Mouse (Mus musculus): ENCODE results near the gene Rab26. TPM values are rescaled to one million over a fixed set of nuclear protein-coding genes. Genes with fewer than 3 reads are reported as not detected.
A peak's percentile ranks its signal among the peaks of the same experiment; 100 is the strongest.

Rab26 gene
- total and polyA plus RNA-seq, 3 experiments, result 0.36 to 1.3 (median 0.40) TPM

DNA sequence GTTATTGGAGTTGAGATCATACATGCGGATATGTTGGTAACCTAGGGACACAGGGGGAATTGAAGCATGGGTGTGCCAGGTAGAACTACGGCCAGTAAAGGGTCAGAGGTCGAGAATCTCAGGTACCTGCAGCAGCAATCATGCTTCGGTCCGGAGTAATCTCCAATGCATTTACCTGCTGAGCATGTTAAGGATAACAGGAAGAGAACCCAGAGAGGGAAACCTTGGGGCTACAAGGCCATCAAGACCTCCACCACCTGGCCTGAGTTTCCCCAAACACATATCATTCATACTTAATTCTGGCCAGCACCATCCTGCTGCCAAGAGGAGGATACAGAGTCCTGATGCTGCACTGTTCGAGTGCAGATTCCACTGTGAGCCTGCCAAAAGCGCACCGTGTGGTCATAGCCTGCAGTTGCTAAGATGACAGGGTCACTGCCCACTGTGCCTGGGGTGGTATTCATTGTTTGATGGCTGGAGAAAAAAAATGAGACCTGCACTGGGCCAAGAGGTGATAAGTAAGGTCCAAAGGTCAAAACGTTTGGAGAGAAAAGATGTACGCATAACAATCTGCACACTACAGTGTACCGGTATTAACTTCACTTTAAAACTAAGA is 55.9 kb downstream of the Rab26 start:
- peaks cover 7 to 22% of the 10 kb centered on the region in 2 experiments; a peak in 3 of 4 replicates for H3K4me1 ChIP-seq (ENCODE audit: control insufficient read depth in 1 of 2, insufficient read depth in 2 of 2)
- H3K9me3 ChIP-seq (replicated peaks; ENCODE audit: low read length), result no peaks in the 10 kb centered on the region
- TF ChIP-seq POLR2AphosphoS2 (IDR thresholded peaks at IDR 0.05; ENCODE audit: low read depth, low read length) (no peak), NRF1 (IDR thresholded peaks at IDR 0.05; ENCODE audit: low read depth, low read length) (no peak), CTCF (conservative IDR thresholded peaks at IDR 0.05 in 1 of 2, IDR thresholded peaks at IDR 0.05 in 1 of 2; ENCODE audit: low read depth in 2 of 2, low read length in 2 of 2) (no peak), ZKSCAN1 (IDR thresholded peaks at IDR 0.05; ENCODE audit: borderline replicate concordance, low read depth, low read length) (no peak), USF1 (IDR thresholded peaks at IDR 0.05; ENCODE audit: low read depth, low read length) (no peak), CHD1 (IDR thresholded peaks at IDR 0.05; ENCODE audit: low read depth, low read length) (no peak), CHD2 (IDR thresholded peaks at IDR 0.05; ENCODE audit: low read length) (no peak), HCFC1 (IDR thresholded peaks at IDR 0.05; ENCODE audit: low read depth, low read length) (no peak), EP300 (IDR thresholded peaks at IDR 0.05; ENCODE audit: low read length) (no peak), KAT2A (IDR thresholded peaks at IDR 0.05; ENCODE audit: insufficient replicate concordance, low read length) (no peak), PAX5 (IDR thresholded peaks at IDR 0.05; ENCODE audit: low read length) (no peak)
- H3K27me3 ChIP-seq (replicated peaks), result no peaks in the 10 kb centered on the region
- no peaks in the 10 kb centered on the region for H3K79me2 ChIP-seq (replicated peaks; ENCODE audit: control insufficient read depth, extremely low read depth, insufficient read depth, poor library complexity, severe bottlenecking)
- peak overlapping the region; percentile 36 to 81 (median 72) for H3K4me3 ChIP-seq (replicated peaks in 1 of 3; ENCODE audit: low read depth in 2 of 3, low read length in 2 of 3, poor library complexity in 1 of 3)
- dilution Hi-C loops (cut with MboI; ENCODE audit: extremely low pct_ligation_motif_present, extremely low pct_unique_long_range_greater_than_20kb, low sequenced_read_pairs), result no loop called here
- peak overlapping the region; percentile 77 for H3K4me2 ChIP-seq (ENCODE audit: insufficient read depth, low read depth, poor library complexity, severe bottlenecking)
- H3K36me3 ChIP-seq (replicated peaks in 1 of 2; ENCODE audit: control insufficient read depth in 1 of 2, insufficient read depth in 1 of 2, low read length in 1 of 2), result peaks cover 34 to 48% of the 10 kb centered on the region in 2 experiments
- H3K27ac ChIP-seq (ENCODE audit: insufficient read depth, low read depth), result no peak overlapping the region
- peak overlapping the region; percentile 61 for H3K9ac ChIP-seq (ENCODE audit: insufficient read depth, low read depth)
- in situ Hi-C loops (cut with MboI; ENCODE audit: low pct_ligation_motif_present, low pct_unique_long_range_greater_than_20kb, low sequenced_read_pairs), result loop anchor here (5.0 kb wide), 1 partner anchor 54 kb away; the partner anchor contains the start of gene Rab26
- DNase-seq (ENCODE audit: extremely low read depth), result no peak

Other genes starting within 250 kb of the Rab26 start
Only the 20 nearest of the 27 such genes appear.
- gene Abca3, start 182.3 kb downstream of the Rab26 start, total RNA-seq (2012; rRNA removed), result 5.7 and 8.4 TPM in 2 replicates
- gene Abca3, start 182.3 kb downstream of the Rab26 start, total RNA-seq (2014; rRNA removed), result 3.9 and 4.0 TPM in 2 replicates
- 8.7 and 9.1 TPM in 2 replicates for gene Abca3, start 182.3 kb downstream of the Rab26 start, polyA plus RNA-seq (2012; ENCODE audit: insufficient read length, low read depth)
- 160 and 186 TPM in 2 replicates for gene Rnps1, start 119.6 kb downstream of the Rab26 start, total RNA-seq (2012; rRNA removed)
- gene Rnps1, start 119.6 kb downstream of the Rab26 start, total RNA-seq (2014; rRNA removed), result 288 and 302 TPM in 2 replicates
- 252 and 255 TPM in 2 replicates for gene Rnps1, start 119.6 kb downstream of the Rab26 start, polyA plus RNA-seq (2012; ENCODE audit: insufficient read length, low read depth)
- 97.4 and 122 TPM in 2 replicates for gene Eci1, start 107.6 kb downstream of the Rab26 start, total RNA-seq (2012; rRNA removed)
- 94.7 and 100 TPM in 2 replicates for gene Eci1, start 107.6 kb downstream of the Rab26 start, total RNA-seq (2014; rRNA removed)
- gene Eci1, start 107.6 kb downstream of the Rab26 start, polyA plus RNA-seq (2012; ENCODE audit: insufficient read length, low read depth), result 70.1 and 74.1 TPM in 2 replicates
- gene Dnase1l2, start 91.1 kb downstream of the Rab26 start, total RNA-seq (2012; rRNA removed), result 1.5 and 1.6 TPM in 2 replicates
- 0.82 TPM in 2 replicates for gene Dnase1l2, start 91.1 kb downstream of the Rab26 start, total RNA-seq (2014; rRNA removed)
- gene Dnase1l2, start 91.1 kb downstream of the Rab26 start, polyA plus RNA-seq (2012; ENCODE audit: insufficient read length, low read depth), result 1.1 and 1.3 TPM in 2 replicates
- 21.5 and 22.7 TPM in 2 replicates for gene E4f1, start 63.9 kb downstream of the Rab26 start, total RNA-seq (2012; rRNA removed)
- gene E4f1, start 63.9 kb downstream of the Rab26 start, total RNA-seq (2014; rRNA removed), result 10.0 and 10.2 TPM in 2 replicates
- 16.2 and 17.4 TPM in 2 replicates for gene E4f1, start 63.9 kb downstream of the Rab26 start, polyA plus RNA-seq (2012; ENCODE audit: insufficient read length, low read depth)
- gene Pgp, start 63.8 kb downstream of the Rab26 start, total RNA-seq (2012; rRNA removed), result 14.2 and 17.3 TPM in 2 replicates
- 31.1 and 41.8 TPM in 2 replicates for gene Pgp, start 63.8 kb downstream of the Rab26 start, total RNA-seq (2014; rRNA removed)
- 41.1 and 41.6 TPM in 2 replicates for gene Pgp, start 63.8 kb downstream of the Rab26 start, polyA plus RNA-seq (2012; ENCODE audit: insufficient read length, low read depth)
- 0.98 and 1.1 TPM in 2 replicates for gene Bricd5, start 60.3 kb downstream of the Rab26 start, total RNA-seq (2012; rRNA removed)
- not detected in 2 replicates for gene Bricd5, start 60.3 kb downstream of the Rab26 start, total RNA-seq (2014; rRNA removed)
- 0.61 TPM in 1 of 2 replicates, not detected in the other for gene Bricd5, start 60.3 kb downstream of the Rab26 start, polyA plus RNA-seq (2012; ENCODE audit: insufficient read length, low read depth)
- gene Mlst8, start 55.1 kb downstream of the Rab26 start, total RNA-seq (2012; rRNA removed), result 10.0 and 13.6 TPM in 2 replicates
- gene Mlst8, start 55.1 kb downstream of the Rab26 start, total RNA-seq (2014; rRNA removed), result 10.9 and 14.0 TPM in 2 replicates
- gene Mlst8, start 55.1 kb downstream of the Rab26 start, polyA plus RNA-seq (2012; ENCODE audit: insufficient read length, low read depth), result 21.8 and 24.7 TPM in 2 replicates
- gene Caskin1, start 45.6 kb downstream of the Rab26 start, total RNA-seq (2012; rRNA removed), result 0.08 and 0.21 TPM in 2 replicates
- not detected in 2 replicates for gene Caskin1, start 45.6 kb downstream of the Rab26 start, total RNA-seq (2014; rRNA removed)
- gene Caskin1, start 45.6 kb downstream of the Rab26 start, polyA plus RNA-seq (2012; ENCODE audit: insufficient read length, low read depth), result 0.71 and 0.80 TPM in 2 replicates
- gene Traf7, start 6.3 kb downstream of the Rab26 start, total RNA-seq (2012; rRNA removed), result 122 and 127 TPM in 2 replicates
- gene Traf7, start 6.3 kb downstream of the Rab26 start, total RNA-seq (2014; rRNA removed), result 109 and 114 TPM in 2 replicates
- gene Traf7, start 6.3 kb downstream of the Rab26 start, polyA plus RNA-seq (2012; ENCODE audit: insufficient read length, low read depth), result 167 and 176 TPM in 2 replicates
- 11.1 and 13.4 TPM in 2 replicates for gene Pkd1, start 15.6 kb upstream of the Rab26 start, total RNA-seq (2012; rRNA removed)
- 2.7 and 2.8 TPM in 2 replicates for gene Pkd1, start 15.6 kb upstream of the Rab26 start, total RNA-seq (2014; rRNA removed)
- gene Pkd1, start 15.6 kb upstream of the Rab26 start, polyA plus RNA-seq (2012; ENCODE audit: insufficient read length, low read depth), result 7.5 and 8.3 TPM in 2 replicates
- 35.2 and 35.4 TPM in 2 replicates for gene Tsc2, start 98.4 kb upstream of the Rab26 start, total RNA-seq (2012; rRNA removed)
- 7.8 and 9.1 TPM in 2 replicates for gene Tsc2, start 98.4 kb upstream of the Rab26 start, total RNA-seq (2014; rRNA removed)
- 54.4 and 69.8 TPM in 2 replicates for gene Tsc2, start 98.4 kb upstream of the Rab26 start, polyA plus RNA-seq (2012; ENCODE audit: insufficient read length, low read depth)
- 21.9 and 24.0 TPM in 2 replicates for gene Nthl1, start 98.5 kb upstream of the Rab26 start, total RNA-seq (2012; rRNA removed)
- gene Nthl1, start 98.5 kb upstream of the Rab26 start, total RNA-seq (2014; rRNA removed), result 20.1 TPM in 2 replicates
- gene Nthl1, start 98.5 kb upstream of the Rab26 start, polyA plus RNA-seq (2012; ENCODE audit: insufficient read length, low read depth), result 20.4 and 25.7 TPM in 2 replicates
- gene Slc9a3r2, start 116.1 kb upstream of the Rab26 start, total RNA-seq (2012; rRNA removed), result 4.4 and 5.5 TPM in 2 replicates
- 1.8 and 2.1 TPM in 2 replicates for gene Slc9a3r2, start 116.1 kb upstream of the Rab26 start, total RNA-seq (2014; rRNA removed)
- gene Slc9a3r2, start 116.1 kb upstream of the Rab26 start, polyA plus RNA-seq (2012; ENCODE audit: insufficient read length, low read depth), result 4.8 and 5.1 TPM in 2 replicates
- gene Npw, start 124.2 kb upstream of the Rab26 start, total RNA-seq (2012; rRNA removed), result not detected in 2 replicates
- not detected in 2 replicates for gene Npw, start 124.2 kb upstream of the Rab26 start, total RNA-seq (2014; rRNA removed)
- not detected in 2 replicates for gene Npw, start 124.2 kb upstream of the Rab26 start, polyA plus RNA-seq (2012; ENCODE audit: insufficient read length, low read depth)
- 27.9 and 31.8 TPM in 2 replicates for gene Zfp598, start 135.5 kb upstream of the Rab26 start, total RNA-seq (2012; rRNA removed)
- 22.1 and 23.4 TPM in 2 replicates for gene Zfp598, start 135.5 kb upstream of the Rab26 start, total RNA-seq (2014; rRNA removed)
- 43.5 and 54.0 TPM in 2 replicates for gene Zfp598, start 135.5 kb upstream of the Rab26 start, polyA plus RNA-seq (2012; ENCODE audit: insufficient read length, low read depth)
- 2.2 and 3.9 TPM in 2 replicates for gene Syngr3, start 155.7 kb upstream of the Rab26 start, total RNA-seq (2012; rRNA removed)
- 0.23 and 0.32 TPM in 2 replicates for gene Syngr3, start 155.7 kb upstream of the Rab26 start, total RNA-seq (2014; rRNA removed)
- 0.33 and 0.35 TPM in 2 replicates for gene Syngr3, start 155.7 kb upstream of the Rab26 start, polyA plus RNA-seq (2012; ENCODE audit: insufficient read length, low read depth)
- 102 and 105 TPM in 2 replicates for gene Gfer, start 161.9 kb upstream of the Rab26 start, total RNA-seq (2012; rRNA removed)
- gene Gfer, start 161.9 kb upstream of the Rab26 start, total RNA-seq (2014; rRNA removed), result 67.6 and 69.1 TPM in 2 replicates
- 94.8 and 100.0 TPM in 2 replicates for gene Gfer, start 161.9 kb upstream of the Rab26 start, polyA plus RNA-seq (2012; ENCODE audit: insufficient read length, low read depth)
- gene Noxo1, start 162.0 kb upstream of the Rab26 start, total RNA-seq (2012; rRNA removed), result 0.80 and 0.89 TPM in 2 replicates
- gene Noxo1, start 162.0 kb upstream of the Rab26 start, total RNA-seq (2014; rRNA removed), result 0.47 and 0.54 TPM in 2 replicates
- gene Noxo1, start 162.0 kb upstream of the Rab26 start, polyA plus RNA-seq (2012; ENCODE audit: insufficient read length, low read depth), result 0.95 and 2.5 TPM in 2 replicates
- gene Tbl3, start 173.4 kb upstream of the Rab26 start, total RNA-seq (2012; rRNA removed), result 98.0 and 122 TPM in 2 replicates
- 99.7 and 105 TPM in 2 replicates for gene Tbl3, start 173.4 kb upstream of the Rab26 start, total RNA-seq (2014; rRNA removed)
- 101 and 104 TPM in 2 replicates for gene Tbl3, start 173.4 kb upstream of the Rab26 start, polyA plus RNA-seq (2012; ENCODE audit: insufficient read length, low read depth)